Mouse (Mus musculus): Measurements from ENCODE around the gene Skida1.

The Skida1 gene

DNA sequence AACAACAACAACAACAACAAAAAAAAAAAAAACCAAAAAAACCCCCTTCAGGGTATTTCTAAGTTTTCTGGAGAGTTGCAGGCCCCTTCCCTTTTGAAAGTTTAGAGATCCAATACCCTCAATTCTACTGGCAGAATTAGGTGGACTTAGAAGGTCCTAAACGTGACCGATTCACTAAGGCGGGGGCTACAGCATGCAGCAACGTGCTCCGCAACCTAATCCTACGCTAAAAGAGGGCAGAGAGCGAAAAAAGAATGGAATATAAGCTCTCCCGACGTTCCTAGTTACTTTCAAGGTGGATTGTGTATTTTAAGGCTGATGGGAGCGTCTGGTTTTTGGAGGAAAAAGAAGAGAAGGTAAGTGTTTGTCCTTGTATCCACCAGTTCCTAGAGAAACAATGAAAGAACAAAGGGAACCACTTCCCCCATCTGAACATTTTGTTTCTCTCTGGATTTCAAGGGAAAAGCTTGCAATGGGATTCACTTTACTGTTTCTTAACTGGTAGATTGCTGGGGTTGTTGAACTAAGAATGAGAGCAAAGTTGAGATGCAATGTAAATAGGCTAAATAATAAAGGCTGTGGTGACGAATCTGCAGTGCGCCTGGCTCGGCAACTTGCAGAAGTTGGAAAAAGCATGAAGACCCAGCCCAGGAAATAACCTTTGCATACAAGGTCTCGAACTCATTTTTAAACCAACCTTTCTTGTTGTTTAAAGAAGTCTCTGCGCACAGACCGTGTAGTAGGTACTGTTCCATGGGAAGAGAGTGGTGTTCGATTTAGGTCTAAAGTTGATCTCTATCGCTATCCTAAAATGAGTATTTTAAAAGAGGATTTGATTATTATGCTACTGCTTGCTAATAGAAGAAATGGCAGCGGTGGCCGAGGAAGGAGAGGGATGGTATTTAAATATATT, 6.4 kb upstream of the Skida1 start, which contains the start of gene Mllt10:
TSS of gene Mllt10 (plus strand) at position 222 of the 913 bp plus-strand sequence.
- DNase-seq (ENCODE audit: low spot score in 2 of 2): no peak

DNA sequence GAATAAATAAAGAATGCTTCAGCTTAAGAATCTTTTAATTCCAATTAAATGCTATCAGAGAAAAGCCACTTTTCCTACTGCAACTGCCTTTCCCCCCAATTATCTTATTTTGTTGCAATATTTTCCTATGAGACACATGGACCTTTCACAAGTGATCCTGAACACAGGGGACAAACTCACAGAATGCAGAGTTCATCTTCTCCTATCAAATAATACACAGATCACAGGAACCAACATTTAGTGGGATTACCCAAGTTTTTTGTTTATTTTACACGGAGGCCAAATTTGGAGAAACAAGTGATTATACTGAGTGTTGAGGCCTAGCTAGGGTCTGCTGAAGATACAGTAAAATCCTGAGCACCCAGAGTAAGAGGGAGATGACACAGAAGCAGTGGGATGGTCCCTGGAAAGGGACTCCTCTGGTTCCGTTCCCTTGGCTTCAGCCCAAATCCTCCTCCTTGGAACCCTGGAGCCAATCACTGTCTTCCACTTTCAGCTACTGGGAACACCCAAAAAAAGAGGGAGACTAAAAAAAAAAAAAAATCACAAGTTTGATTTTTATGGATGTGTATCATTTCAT, 5.2 kb upstream of the Skida1 start:
- DNase-seq (ENCODE audit: low spot score in 2 of 2): no peak

DNA sequence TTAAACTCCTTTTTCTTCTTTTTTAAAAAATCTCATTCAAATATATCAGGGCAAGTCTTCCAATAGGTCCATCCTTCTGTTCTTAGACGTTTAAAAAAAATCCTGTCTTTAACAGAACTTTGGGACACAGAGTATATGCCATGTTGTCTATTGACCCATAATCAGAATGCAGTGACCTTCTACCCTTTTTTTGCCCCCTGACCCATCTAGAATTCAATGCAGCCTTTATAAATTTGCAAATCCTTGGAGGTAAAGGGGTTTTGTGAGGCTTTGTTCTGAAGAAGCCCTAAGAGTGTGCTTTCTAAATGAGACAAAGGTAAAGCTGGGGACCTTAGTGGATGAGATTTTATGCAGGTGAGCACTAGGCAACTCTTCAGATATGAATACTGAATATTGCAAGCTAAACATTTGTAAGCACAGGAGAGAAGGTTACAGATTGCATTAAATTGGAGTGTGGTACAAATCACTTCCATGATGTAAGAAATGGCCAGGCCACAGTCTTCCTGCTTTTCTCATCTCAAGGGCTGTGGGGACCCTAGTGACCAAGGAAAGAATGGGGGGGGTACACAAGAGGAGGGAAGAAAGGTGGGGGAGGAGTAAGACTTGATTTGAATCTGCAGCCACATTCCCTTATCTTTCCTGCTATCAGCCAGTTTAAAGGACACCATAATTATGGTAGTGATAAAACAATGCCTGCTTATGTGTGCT, 4.5 kb upstream of the Skida1 start:
- no peak for DNase-seq (ENCODE audit: low spot score in 2 of 2)

DNA sequence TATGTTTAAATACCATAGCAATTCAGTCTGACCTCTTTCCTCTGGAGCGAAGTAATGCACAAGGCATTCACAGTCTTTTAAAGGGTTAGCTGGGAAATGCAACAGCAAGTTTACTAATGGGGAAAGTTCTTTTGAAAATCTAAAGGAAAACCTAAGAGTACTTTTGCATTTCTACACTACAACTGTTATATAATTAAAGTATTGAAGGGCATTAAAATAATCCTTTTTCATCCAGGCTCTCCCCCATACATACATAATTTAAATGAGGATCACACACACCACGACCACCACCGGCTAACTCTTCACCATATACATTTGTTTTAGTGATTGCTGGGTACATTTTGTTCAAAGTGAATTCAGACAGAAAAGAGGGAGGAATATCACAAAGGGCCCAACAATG, 3.7 kb upstream of the Skida1 start:
- DNase-seq (ENCODE audit: low spot score in 2 of 2): no peak

DNA sequence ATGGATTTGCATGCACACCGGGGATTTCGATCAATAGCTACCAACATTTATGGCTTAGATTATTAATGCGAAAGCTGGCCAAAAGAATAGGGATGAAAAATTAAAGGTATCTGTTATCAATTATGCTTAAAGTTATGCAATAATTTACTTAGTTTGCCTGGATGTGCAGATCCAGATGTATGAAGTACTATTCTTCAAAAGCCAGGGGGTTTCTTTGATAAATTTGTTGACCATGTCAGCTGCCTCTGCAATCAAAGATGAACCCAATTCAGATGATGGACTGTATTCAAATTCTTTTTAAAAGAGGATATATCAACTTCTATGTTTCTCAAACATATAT, 3.0 kb upstream of the Skida1 start:
- DNase-seq (ENCODE audit: low spot score in 2 of 2): no peak

DNA sequence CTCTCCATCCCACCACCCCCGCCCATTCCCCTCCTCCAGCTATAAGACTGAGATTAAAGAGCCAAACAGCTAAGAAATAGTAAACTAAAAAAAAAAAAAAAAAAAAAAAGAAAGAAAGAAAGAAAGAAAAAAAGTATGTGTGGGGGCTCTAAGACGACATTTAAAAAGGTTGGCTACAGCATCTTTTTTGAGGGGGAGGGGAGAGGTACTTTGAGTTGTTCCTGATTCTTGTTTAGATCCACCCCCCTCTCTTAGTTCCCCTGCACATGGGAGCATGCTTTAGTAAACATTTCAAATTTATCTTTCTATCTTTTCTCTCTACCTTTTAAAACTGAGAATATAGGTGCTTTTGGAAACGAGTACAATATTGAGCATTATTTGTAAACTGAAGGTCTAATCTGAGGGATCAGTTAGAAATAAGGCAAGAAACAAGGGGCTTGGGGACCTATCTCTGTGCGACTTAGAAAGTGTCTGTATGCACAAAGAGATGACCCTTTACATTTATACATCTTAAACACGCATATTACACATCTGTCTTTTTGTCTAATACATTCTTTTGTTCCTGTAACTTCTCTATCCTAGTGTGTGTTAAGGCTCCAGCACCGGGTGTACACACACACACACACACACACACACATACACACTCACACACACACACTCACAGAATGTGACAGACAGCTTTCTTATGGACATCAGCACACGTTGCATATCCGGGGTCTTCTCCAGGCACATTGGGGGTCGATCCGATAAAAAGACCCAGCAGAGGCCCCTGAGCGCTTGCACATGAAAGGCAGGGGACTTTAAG, 2.4 kb upstream of the Skida1 start:
- no peak for DNase-seq (ENCODE audit: low spot score in 2 of 2)

DNA sequence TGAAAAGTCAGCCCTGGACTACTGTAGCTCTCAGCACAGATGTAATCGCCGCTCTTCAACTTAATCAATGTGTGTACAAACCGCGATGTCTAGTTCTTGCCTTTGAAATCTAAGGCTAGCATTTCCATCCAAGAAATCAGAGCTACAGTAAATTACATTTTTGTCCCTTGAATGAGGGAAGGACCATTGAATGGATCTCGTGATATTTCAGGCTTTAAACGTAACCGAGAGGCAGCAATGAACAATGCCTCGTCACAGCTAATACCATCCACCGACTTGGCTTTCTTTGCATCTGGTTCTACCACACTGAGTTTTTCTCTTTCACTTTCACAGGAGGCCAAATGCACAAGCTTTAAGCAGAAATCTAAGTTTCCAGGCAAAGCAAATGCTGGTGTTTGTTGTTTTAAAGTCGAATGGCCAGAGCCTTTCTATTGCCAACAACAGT, 1.7 kb upstream of the Skida1 start:
- no peak for DNase-seq (ENCODE audit: low spot score in 2 of 2)

DNA sequence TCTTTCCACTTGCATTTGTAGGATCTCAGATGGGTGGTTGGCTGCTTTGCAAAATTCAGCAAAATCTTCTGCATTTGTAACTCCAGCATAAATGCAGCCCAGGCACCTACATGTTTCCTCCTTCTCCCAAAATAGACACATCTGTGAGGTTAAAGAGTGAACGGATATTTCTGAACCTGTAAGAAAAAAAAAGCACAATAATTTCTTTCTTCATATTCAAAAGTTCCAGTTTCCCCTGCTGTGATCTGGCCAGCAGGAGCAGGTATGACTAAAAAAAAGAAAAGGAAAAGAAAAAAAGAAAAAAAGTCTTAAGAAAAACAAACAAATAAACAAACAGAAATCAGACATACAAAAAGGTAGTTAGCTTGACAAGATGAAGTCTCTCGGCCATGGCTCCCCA, 1.2 kb upstream of the Skida1 start:
- no peak for DNase-seq (ENCODE audit: low spot score in 2 of 2)

DNA sequence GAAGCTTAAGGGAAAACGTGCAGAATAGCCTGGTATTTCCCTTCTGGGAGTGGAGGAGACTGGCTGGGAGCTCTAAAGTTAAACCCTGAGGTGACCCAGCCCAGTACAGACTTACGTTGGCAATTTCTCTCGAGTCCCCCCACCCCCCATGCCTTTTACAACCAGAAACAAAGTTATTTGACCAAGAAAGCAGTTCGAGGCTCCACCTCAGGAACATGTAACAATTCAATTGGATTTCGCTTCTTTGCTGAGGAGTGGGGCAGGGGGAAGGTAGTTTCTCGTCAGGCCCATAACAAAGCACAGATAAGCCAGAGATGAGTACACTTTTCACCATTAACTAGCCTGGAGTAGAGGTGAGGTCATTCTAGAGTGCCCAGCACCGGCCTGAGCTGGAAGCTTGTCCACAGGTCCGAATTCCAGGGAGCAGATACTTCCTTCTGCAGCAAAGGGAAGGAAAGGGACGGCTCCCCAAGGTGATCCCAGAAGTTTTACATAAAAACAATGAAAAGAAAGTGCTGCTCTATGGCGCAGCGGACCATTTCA, 499 bp upstream of the Skida1 start:
- DNase-seq (ENCODE audit: low spot score in 2 of 2): no peak

DNA sequence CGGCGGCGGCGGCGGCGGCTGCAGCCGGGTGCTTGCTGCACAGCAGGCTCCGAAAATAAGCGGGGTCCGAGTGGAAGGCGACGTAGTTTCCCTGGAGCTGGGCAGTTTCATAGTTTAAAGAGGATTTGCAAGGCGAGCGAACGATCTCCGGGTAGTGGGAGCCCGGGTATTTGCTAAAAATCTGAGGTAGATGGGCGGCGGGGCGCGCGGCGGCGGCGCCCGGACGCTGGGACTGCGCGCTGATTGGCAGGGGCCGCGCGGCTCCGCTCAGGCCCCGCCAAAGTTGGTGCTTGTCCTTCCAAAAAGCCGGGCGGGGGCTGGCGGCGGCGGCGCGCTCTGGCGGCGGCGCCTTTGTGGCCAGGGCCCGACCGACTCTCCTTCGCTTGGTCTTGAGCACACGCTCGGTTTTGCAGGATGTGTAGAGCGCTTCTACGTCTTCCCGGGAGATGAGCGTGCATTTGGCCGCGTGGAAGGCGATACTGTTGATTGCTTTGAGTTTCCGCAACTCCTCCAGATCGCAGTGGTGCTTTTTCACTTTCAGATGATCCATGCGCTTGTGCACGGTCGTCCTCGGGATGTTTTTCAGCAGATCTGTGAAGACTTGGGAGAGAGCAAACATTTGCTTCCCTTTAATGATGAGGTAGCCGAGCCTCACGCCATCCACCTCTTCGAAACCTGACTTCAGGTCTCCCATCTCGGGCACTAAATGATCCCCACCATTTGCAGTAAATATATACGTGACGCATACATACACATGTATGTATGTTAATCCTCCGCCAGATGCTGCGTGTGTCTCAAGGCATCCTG, 1.0 kb downstream of the Skida1 start:
- peak; percentile 36 to 45 for DNase-seq (ENCODE audit: low spot score in 2 of 2)

DNA sequence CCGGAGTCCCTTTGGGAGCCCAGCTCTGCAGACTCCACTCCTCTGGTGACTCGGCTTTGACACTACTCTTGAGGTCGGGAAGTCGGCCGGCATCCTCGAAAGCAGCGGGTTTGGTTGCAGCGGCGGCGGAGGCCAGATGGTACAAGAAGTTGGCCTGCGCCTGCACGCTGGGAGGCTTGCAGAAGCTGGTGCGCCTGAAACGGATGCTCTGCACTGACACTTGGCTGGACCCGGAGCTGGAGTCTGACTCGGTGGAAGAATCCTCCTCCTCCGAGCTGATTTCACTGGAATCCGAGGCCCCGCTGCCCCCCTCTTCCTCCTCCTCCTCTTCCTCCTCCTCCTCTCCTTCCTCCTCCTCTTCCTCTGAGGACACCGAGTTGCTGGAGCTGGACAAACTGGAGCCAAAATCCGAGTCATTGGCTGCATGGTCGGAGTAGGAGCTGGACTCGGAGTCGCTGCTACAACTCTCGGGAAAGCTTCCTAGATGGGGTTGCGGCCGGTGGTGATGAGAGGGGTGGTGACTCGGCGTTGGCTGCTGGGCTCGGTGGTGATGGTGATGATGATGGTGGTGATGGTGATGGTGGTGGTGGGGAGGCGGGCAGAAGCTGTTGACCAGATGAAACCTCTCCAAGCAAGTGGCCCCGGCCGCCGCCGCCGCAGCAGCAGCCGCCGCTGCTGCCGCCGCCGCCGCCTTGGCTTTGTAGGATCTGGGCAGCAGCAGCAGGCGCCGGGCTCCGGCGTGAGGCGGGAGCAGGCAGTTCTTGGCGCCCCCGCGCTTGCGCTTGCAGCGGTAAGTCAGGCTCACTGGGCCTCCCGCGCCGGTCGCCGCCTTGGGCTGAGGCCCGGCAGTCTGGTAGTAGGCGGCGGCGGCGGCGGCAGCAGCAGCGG, 1.8 kb downstream of the Skida1 start:
- peak in 1 of 2 experiments; percentile 40 for DNase-seq (ENCODE audit: low spot score in 2 of 2)

DNA sequence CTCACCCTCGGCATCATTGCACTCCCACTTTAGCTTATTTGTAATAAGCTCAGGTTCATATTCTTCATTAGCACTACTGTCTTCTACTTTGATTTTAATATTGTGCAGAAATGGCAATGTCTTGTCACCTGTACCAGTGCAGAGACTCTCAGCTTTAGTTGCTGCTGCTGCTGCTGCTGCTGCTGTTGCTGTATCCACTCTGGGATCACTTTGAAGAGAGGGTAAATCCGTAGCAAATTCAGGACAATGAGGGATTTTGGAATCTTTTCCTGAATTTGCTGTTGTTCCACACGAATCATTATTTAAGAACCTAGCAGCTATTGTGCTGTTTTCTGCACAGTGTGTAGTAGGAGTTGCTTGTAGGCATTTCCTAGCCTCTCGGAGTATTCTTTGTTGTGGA, 2.7 kb downstream of the Skida1 start:
- no peak for DNase-seq (ENCODE audit: low spot score in 2 of 2)

DNA sequence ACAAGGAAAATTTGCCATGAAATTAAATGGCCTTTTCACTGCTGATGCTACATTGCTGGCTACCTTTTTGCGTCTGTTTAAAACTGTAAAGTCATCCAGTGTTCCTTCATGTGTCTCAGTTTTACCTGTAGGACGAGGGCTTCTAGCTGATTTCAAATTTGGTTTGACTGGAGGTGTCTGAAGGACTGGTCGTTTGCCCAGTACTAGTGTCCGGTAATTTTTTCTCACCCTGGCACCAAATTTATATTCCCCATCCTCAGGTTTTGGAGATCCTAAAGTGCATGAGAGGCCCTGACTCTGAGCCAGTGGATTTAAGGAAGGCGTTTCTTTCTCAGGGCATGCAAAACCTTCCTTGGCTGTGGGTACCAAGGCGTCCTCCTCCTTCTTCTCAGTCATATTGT, 3.1 kb downstream of the Skida1 start:
- no peak for DNase-seq (ENCODE audit: low spot score in 2 of 2)

DNA sequence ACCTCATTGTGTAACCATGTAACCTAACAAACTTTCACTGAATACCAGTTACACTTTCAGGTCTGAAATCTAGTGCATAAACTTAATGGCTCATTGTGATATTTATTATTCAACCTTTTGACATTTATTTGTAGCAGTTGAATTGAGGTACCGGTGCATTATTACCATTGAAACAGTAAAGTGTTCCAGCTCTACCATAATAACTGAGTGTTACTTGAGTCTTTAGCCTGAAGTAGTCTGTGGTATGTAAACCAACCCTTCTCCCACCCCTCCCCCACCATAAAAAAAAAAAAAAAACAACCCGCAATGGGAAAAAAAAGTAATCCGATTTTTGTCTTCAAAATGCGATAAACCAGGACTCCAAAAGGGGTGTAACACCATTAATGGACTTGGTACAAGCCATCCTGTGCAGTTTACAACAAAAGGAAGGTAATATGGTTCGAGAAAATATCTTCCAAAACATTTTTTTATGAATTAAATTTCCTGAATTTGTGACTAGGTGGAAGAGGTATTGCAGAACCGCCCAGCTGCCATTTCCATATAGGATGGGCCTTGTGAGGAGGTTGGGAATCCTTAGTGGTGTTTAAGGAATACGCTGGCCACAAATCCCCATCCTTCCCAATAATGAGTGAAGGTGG, 3.6 kb downstream of the Skida1 start:
- no peak for DNase-seq (ENCODE audit: low spot score in 2 of 2)

DNA sequence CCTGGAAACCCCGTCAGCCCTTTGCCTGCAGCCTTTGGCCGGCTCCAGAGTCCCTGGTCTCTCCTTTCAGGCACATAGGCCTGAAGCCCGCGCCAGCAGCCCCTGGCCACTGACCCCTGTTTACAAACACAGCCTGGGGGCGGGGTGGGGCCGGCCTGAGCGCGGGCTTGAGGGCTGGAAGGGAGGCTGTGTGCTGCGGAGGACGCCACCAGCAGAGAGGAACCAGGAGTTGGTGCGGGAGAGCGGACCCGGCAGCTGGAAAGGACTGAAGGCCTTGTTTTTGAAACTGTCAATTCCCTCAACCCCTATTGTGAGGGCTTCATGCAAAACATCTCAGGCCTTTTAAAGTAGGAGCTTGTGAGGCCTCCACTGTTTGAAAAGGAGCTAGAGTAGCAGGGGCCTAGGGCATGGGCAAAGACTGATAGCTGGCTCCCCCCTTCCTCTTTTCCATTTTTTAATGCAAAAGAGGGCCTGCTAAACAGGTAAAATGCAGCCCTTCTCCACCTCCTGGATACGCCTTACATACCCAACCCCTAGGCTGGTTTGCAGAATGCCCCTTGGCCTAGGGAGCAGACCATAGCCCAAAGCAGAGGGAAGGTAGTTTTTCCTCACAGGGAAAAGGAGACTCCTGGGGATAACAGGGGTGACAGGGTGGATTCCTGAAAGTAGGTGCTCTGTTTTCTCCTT, 7.5 kb downstream of the Skida1 start:
- DNase-seq (ENCODE audit: low spot score in 2 of 2): no peak

DNA sequence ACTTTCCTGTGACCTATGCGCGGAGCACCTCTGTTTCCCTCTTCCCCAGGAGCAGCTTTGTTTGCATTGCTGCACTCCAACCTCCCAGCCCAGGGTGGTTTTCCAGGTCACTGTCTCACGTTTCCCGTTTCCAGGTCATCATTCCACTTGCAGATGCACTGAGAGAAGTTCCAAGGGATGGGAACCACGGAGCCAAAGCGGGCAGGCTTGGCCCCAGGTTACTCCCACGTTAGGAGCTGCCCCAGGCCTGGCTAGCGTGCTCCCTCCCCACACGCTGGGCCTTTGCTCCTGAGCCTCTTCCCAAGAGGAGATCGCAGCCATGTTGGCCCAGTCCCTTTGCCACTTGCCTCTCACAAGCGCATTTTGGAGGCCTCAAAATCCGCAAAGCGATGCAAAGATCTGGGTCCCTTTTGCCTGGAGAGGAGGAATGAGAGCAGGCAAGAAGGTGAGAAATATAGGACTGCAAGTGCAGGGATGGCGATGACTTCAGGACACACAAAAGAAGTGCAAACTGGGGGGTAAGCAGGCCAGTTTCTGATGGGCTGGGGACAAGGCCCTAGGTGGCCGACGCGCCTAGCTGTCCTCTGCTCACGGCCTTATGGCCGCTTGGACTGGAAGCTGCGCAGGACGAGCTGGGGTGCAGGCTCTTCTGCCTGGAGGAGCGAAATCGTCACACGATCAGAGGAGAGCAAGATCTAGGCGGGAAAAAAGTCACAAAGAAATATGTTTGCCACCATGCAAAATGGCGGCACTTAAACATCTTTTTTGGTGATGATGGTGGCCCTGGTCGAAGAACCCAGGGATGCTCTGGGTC, 8.3 kb downstream of the Skida1 start:
- no peak for DNase-seq (ENCODE audit: low spot score in 2 of 2)

DNA sequence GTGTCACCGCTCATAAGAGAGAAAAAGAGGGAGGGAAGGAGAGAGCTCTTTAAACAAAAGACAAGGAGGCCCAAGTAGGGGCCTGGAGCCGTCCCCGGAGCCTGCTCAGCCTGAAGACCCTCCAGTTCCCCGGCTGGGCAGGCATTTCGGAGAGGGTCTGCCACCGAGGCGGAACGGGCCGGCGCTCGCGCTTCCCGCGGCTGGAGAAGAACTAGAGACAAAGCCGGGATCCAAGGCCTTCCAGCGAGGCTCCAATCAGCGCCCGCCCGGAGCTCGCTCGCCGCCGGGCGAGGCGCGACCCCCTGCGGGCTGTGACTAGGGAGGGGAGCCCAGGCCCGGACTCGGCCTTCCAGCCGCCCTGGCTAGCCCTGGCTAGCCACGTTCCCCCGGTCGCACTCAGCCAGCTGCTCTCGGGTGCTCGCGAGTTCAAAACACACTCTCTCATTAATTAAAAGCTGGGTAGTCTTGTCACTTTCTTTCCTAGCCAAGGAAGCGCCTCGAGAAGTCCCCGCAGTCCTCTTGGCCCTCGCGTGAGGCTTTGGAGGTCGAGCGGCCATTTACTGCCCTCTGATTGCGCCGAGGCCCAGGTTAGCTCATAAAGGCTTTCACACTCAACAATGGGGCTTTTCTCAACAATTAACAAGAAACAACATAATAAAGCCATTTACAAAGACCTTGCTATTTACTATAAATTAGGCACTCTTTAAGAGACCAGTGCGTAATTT, 9.1 kb downstream of the Skida1 start:
- no peak for DNase-seq (ENCODE audit: low spot score in 2 of 2)

Data from spleen, postnatal 14 days (tissue).